Mouse (Mus musculus) intestine, embryonic 14.5 days (tissue): ENCODE data around the gene Zbtb39. TPM values are rescaled to one million over a fixed set of nuclear protein-coding genes. Genes with fewer than 3 reads are reported as not detected.

ENCODE experiments used
- ATAC-seq: fragments of 200-750 bp; cut with Nextera tagmentation; replicated peaks from 2 replicates; pipeline ENCODE4 v1.8.0; 2017; ENCODE audit warnings: low read depth, moderate number of reproducible peaks, moderate TSS enrichment, moderate library complexity; ENCODE audit not compliant: low FRiP score, low TSS enrichment
- DNase-seq: peaks from one replicate; pipeline ENCODE4 v3.0.0-alpha.2; 2018; ENCODE audit warnings: low spot score
- H3K27ac ChIP-seq: fragments of 300-500 bp; sonication (generic); 2 replicates; pipeline ENCODE4 v1.5.1; 2014; ENCODE audit warnings: low read depth, mild to moderate bottlenecking, control low read depth
- H3K27me3 ChIP-seq: fragments of 300-500 bp; sonication (generic); replicated peaks from 2 replicates; pipeline ENCODE4 v1.6.1; 2014; ENCODE audit warnings: low read length, control low read depth; ENCODE audit not compliant: control insufficient read depth, insufficient read depth
- H3K36me3 ChIP-seq: fragments of 300-500 bp; sonication (generic); 2 replicates; pipeline ENCODE4 v1.6.1; 2014; ENCODE audit warnings: low read length, control low read depth; ENCODE audit not compliant: control insufficient read depth, insufficient read depth
- H3K4me1 ChIP-seq: fragments of 300-500 bp; sonication (generic); replicated peaks from 2 replicates; pipeline ENCODE4 v1.6.1; 2014; ENCODE audit warnings: low read length, control low read depth, mixed read lengths; ENCODE audit not compliant: control insufficient read depth, insufficient read depth
- H3K4me2 ChIP-seq: fragments of 300-500 bp; sonication (generic); 2 replicates; pipeline ENCODE4 v1.6.1; 2014; ENCODE audit warnings: low read length
- H3K4me3 ChIP-seq: fragments of 300-500 bp; sonication (generic); 2 replicates; pipeline ENCODE4 v1.5.1; 2014; ENCODE audit warnings: low read depth, low read length, control low read depth, mixed read lengths
- H3K9ac ChIP-seq: fragments of 300-500 bp; sonication (generic); 2 replicates; pipeline ENCODE4 v1.6.1; 2014; ENCODE audit warnings: mild to moderate bottlenecking, low read length
- H3K9me3 ChIP-seq: fragments of 300-500 bp; sonication (generic); 2 replicates; pipeline ENCODE4 v1.6.1; 2016; ENCODE audit warnings: low read length, control low read depth; ENCODE audit not compliant: control insufficient read depth
- WGBS: fragments of 180-500 bp; shearing (Covaris S2); extraction: QIAGEN DNeasy Blood & Tissue Kit; methylation state at CpG from one replicate; pipeline ENCODE4 v1.1.7; 2014; 5-methylcytosine and 5-hydroxymethylcytosine counted together
- polyA plus RNA-seq: library from polyadenylated mRNA; unstranded; fragments of >200 nt; fragmentation: Nextera tagmentation; extraction: Ambion mirVana; gene quantifications from 2 replicates; pipeline ENCODE4 v1.2.1, GENCODE M21; 2014

Zbtb39 gene
- polyA plus RNA-seq, 1 experiment from 2014 or later = 3.9 TPM

DNA sequence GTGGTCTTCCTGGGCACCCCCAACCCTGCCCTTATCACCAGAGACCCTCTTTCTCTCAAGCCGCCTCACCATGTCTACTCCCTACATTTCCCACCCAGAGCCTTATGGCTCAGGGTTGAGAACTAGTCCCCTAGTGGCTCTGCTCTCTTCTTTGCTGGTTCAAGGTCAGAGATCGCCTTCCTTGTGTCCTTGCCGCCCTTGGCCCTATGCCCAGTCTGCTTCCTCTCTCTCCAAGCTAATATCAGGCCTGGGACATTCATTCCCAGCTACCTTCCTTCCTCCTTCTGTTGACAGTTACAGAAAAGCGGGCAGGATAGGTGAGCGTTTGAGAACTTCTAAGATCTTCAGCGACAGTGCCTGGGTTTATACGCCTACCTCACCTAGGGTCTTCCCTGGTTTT is 31.6 kb upstream of the Zbtb39 start:
- WGBS = 81% methylated on average over 7 of the region's 7 CpGs
- H3K4me3 ChIP-seq = no peak overlapping the region
- DNase-seq = no peak
- H3K9ac ChIP-seq = no peak overlapping the region
- H3K4me1 ChIP-seq = peaks cover 3% of the 10 kb centered on the region; the same call in 1 of the 2 replicates
- no peaks in the 10 kb centered on the region for H3K9me3 ChIP-seq
- no peaks in the 10 kb centered on the region for H3K27me3 ChIP-seq
- H3K36me3 ChIP-seq = no peaks in the 10 kb centered on the region
- no peak for ATAC-seq
- H3K27ac ChIP-seq = no peak overlapping the region
- no peak overlapping the region for H3K4me2 ChIP-seq

DNA sequence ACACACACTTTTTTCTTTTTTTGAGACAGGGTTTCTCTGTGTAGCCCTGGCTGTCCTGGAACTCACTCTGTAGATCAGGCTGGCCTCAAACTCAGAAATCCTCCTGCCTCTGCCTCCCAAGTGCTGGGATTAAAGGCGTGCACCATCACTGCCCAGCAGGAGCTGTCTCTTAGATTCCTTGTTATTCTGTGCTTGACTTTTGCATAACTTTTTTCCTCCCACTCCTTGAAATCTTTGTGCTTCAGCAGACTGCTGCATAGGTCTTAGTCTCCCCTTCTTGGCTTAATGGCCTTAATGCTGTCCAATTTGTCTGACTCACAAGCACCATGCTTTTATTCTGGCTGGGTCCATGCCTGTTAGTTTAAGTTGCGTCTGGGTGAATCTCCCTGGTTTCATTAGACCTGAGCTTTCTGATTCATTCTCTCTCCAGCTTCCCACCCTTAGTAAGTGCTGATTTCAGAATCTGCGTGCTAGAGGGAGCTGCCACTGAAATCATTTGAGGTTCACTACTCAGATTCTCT is 30.4 kb upstream of the Zbtb39 start:
- H3K36me3 ChIP-seq = no peaks in the 10 kb centered on the region
- no peak overlapping the region for H3K27ac ChIP-seq
- H3K4me3 ChIP-seq = no peak overlapping the region
- H3K9me3 ChIP-seq = no peaks in the 10 kb centered on the region
- H3K4me1 ChIP-seq = peaks cover 3% of the 10 kb centered on the region; the same call in 1 of the 2 replicates
- no peak overlapping the region for H3K9ac ChIP-seq
- 87% methylated on average over 3 of the region's 3 CpGs for WGBS
- ATAC-seq (no peak), DNase-seq (no peak)
- no peak overlapping the region for H3K4me2 ChIP-seq
- H3K27me3 ChIP-seq = no peaks in the 10 kb centered on the region

DNA sequence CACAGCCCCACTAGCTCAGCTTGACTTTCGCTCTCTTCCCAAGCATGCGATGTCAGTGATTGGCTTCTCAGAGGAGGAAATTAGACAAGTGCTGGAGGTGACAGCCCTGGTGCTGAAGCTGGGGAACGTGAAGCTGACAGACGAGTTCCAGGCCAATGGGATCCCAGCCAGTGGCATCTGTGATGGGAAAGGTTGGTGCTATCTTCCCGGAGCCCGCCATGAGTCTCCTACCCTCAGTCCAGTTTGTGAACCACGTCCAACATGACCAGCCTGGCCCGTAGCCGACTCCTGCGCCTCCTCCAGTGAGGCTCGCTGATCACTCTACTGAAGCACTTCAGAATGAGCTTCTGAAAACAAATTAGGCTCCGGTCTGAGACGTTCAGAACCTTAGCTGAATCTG is 29.0 kb upstream of the Zbtb39 start:
- no peak overlapping the region for H3K4me2 ChIP-seq
- 77% methylated on average over 13 of the region's 13 CpGs for WGBS
- H3K27ac ChIP-seq = no peak overlapping the region
- H3K4me1 ChIP-seq = peaks cover 2% of the 10 kb centered on the region; the same call in 1 of the 2 replicates
- no peaks in the 10 kb centered on the region for H3K9me3 ChIP-seq
- H3K9ac ChIP-seq = no peak overlapping the region
- no peak for DNase-seq
- no peaks in the 10 kb centered on the region for H3K27me3 ChIP-seq
- ATAC-seq = no peak
- H3K36me3 ChIP-seq = no peaks in the 10 kb centered on the region
- no peak overlapping the region for H3K4me3 ChIP-seq

DNA sequence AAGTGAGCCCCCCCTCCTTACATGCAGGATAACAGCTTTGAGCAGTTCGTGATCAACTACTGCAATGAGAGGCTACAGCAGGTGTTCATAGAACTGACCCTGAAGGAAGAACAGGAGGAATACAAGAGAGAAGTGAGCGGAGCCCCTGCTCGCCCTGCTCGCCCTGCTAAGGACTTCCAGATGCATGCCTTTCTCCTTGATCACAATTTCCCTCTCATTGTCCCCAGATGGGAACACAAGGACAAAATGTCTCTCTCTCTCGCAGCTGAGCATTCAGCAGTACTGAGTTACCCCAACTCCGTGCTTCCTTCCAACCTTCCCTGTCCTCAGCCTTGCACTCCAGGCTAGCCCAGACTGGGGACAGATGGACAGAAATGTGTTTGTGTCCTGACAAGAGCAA is 26.6 kb upstream of the Zbtb39 start:
- Histone ChIP-seq H3K4me3 (no peak overlapping the region), H3K4me2 (no peak overlapping the region), H3K27me3 (no peaks in the 10 kb centered on the region), H3K4me1 (no peaks in the 10 kb centered on the region), H3K9me3 (no peaks in the 10 kb centered on the region), H3K36me3 (no peaks in the 10 kb centered on the region), H3K27ac (no peak overlapping the region), H3K9ac (no peak overlapping the region)
- ATAC-seq = no peak
- no peak for DNase-seq
- 81% methylated on average over 6 of the region's 6 CpGs for WGBS

DNA sequence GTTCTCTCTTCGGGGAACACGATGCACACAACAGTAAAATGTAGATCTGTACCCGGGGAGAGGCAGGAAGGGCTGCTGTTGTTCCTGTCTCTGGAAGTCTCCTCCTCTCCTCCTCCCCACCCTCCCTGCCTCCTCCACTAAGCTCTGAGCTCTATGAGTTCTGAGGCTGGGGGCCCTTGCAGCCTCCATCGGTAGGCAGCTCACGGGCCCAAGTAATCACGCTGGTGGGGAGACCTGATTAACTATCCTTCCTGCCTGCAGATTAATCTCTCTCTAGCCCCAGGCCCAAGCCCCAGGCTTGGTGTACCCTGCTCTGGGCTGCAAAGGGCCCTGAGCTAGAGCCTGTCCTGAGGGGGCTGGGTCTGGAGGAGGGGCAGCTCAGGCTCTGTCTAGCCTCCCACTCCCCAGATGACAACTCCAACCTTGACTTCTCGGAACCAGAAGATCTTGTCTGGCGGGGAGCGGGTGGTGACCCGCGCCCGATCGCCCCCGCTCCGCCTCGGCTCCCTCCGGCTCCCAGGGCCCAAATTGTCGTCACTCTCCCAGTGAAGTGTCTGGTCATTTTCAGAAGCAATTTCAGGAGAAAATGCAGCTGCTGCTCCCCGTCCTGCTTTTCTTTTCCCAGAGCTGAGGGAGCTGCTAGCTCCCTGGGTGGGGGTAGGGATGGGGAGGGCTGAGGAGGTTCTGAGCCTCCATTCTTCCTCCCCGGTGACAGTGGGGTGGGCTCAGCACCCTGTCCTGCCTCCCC is 17.5 kb upstream of the Zbtb39 start:
- Histone ChIP-seq H3K4me2 (peak overlapping the region; percentile 50), H3K36me3 (no peaks in the 10 kb centered on the region), H3K9ac (peak overlapping the region; percentile 41; the same call in 1 of the 2 replicates), H3K9me3 (no peaks in the 10 kb centered on the region), H3K4me3 (peak overlapping the region; percentile 15), H3K27me3 (0 out of 2 replicates have a peak, but pooled peaks cover 3% of the 10 kb centered on the region), H3K27ac (peak overlapping the region; percentile 92), H3K4me1 (peaks cover 27% of the 10 kb centered on the region)
- DNase-seq = peak; percentile 78
- peak; percentile 67 for ATAC-seq
- 11% methylated on average over 20 of the region's 20 CpGs for WGBS

DNA sequence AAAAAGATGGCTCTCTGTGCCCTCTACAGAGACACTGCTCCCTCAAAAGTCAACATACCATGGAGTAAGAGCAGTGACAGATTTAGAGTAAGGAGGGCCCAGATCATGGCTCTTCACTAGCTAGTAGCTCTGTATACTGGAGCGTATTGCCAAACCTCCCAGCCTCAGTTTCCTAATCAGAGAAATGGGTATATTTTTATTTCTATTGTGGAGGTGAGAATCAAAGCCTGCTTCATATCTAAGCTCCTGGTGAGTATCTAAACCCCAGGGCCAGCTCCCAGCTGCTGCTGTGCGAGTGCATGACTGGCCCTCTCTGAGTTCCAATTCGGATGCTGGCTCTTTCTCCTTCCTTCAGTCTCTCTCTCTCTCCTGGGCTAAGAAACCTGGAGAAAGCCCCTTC is 15.2 kb upstream of the Zbtb39 start, which contains the start of gene Tac2:
TSS of gene Tac2 (plus strand) at position 301 of the 400 bp plus-strand sequence.
- H3K4me1 ChIP-seq = peaks cover 27% of the 10 kb centered on the region
- no peak within 1 kb of the TSS for H3K4me2 ChIP-seq
- H3K9me3 ChIP-seq = no peaks in the 10 kb centered on the region
- 85% methylated on average over 3 of the region's 3 CpGs for WGBS
- H3K4me3 ChIP-seq = no peak within 1 kb of the TSS
- H3K27ac ChIP-seq = no peak within 1 kb of the TSS
- no peak within 1 kb of the TSS for H3K9ac ChIP-seq
- ATAC-seq (no peak), DNase-seq (no peak)
- no peaks in the 10 kb centered on the region for H3K36me3 ChIP-seq
- H3K27me3 ChIP-seq = 0 out of 2 replicates have a peak, but pooled peaks cover 3% of the 10 kb centered on the region

DNA sequence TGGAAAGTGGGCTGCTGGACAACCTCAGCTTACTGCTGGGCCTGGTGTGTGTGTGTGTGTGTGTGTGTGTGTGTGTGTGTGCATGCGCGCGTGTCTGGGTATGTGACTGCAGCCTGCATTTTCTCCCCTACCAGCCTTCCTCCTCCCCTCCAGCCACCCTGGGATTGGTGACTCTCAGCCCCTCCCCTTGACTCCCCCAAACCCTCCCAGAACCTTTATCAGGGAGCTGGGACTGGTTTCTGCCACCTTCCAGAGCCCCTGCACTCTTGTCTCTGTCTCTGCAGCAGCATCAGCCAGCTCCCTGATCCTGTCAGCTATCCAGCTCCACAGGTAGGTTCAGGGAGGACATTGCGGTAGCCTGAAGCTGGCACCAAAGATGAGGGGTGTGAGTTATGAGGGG is 14.2 kb upstream of the Zbtb39 start:
- Histone ChIP-seq H3K9ac (no peak overlapping the region), H3K4me1 (peaks cover 27% of the 10 kb centered on the region), H3K27me3 (0 out of 2 replicates have a peak, but pooled peaks cover 3% of the 10 kb centered on the region), H3K4me2 (no peak overlapping the region), H3K4me3 (no peak overlapping the region), H3K27ac (no peak overlapping the region), H3K9me3 (no peaks in the 10 kb centered on the region), H3K36me3 (no peaks in the 10 kb centered on the region)
- no peak for ATAC-seq
- WGBS = 44% methylated on average over 4 of the region's 4 CpGs
- DNase-seq = no peak

DNA sequence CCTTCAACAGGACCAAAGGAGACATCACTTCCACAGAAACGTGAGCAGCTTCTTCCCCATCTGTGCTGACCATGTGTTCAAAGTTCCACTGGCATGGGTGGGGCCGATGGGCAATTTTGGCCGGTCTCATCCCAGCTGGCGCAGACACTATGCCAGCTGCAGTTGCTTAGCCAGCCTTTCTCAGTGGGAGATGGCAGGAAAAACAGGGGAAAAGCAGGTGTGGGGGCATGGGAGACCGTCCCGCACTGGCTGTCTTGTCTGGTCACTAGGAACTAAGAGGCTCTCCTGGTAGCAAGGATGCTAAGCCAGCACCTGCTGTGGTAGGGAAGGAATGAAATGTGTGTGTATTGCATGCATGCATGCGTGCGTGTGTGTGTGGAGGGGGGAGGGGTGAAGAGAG is 10.9 kb upstream of the Zbtb39 start:
- Histone ChIP-seq H3K4me1 (peaks cover 11% of the 10 kb centered on the region), H3K27ac (no peak overlapping the region), H3K27me3 (no peaks in the 10 kb centered on the region), H3K9me3 (no peaks in the 10 kb centered on the region), H3K9ac (no peak overlapping the region), H3K4me2 (no peak overlapping the region), H3K36me3 (no peaks in the 10 kb centered on the region), H3K4me3 (no peak overlapping the region)
- ATAC-seq (no peak), DNase-seq (no peak)
- 77% methylated on average over 8 of the region's 8 CpGs for WGBS
